Mouse (Mus musculus): ENCODE measurements around the gene Ccdc125. TPM values are rescaled to one million over a fixed set of nuclear protein-coding genes. Genes with fewer than 3 reads are reported as not detected.

Ccdc125 gene
- 1.8 and 2.7 TPM in 2 replicates for polyA plus RNA-seq (2012; rRNA removed; ENCODE audit: low replicate concordance)

DNA sequence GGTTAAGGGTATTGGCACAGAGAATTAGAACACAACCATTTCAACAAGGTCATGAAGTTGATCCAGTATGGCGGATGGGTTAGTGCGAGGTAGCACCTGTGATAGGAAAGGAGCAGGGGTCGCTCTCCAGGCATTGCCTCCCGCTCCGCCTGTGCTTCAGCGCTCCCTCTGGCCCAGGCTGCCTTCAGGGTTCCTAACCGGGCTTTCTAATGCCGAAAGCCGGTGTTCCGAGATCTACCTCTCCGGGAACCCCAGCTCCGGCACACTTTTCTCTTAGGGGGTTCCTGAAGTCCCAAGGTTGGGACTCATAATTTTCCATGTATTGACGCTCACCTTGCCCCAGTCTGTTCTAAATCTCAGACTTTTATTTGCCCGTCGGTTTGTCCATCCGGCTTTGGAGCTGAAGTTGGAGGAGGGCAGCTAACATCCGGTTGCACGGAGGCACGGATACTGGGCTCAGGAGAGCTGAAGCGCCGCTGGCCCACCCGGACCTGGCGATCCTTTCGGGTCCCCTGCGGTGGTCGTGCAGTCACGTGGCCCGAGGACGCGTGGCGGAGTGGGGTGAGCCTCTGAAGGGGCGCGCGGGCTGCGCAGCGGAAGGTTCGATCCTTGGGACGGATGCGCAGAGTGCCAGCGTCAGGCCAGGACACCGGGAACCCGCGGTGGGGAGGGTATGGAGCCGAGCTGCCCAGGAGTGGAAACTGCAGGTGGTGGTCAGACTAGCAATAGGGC lies at the start of gene Ccdc125:
Gene Ccdc125, plus strand, starts transcription at position 427 of the 732 bp plus-strand sequence.

DNA sequence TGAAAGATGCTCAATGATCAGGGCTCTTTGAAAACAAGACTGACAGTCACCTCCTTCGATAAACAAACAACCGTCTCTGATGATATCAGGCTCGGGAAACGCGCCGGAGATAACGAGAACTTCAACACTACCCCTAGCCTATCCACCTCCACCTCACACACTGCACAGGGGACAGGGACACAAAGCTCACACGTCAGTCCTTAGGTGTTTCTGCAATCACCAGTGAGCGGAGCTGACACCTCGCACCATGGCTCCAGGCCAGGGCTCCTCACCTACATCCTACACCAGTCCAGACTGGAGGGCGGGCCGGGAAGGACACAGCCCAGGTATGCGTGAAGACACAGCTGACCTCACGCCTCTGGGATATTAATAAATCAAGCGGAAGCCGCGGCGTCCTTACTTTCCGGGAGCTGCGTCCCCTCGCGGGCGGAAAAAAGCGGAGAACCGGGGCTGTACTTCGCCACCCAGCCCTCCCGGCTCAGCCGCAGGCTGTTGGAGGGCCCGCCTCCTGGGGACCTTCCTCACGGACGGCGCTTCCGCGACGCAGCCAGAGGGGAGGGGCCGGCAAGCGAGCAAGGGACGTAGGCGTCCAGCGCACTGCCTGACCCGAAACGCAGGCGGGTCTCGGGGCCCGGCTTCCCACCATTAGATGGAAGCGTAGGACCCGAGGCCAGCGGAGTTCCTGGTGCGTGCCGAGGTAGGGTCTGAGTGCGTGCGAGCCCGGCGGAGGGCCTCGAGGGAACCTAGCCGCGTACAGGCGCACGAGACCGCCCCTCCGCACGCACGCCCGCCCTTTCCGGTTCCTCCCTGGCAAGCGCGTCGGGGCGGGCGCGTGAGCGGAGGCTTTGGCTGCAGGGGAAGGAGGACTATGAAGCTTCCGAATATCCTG lies 18.7 kb upstream of the Ccdc125 start, which contains the start of the genes Ak6 and Rad17:
Gene Ak6, plus strand, starts transcription at position 430 of the 889 bp plus-strand sequence.
Gene Rad17, minus strand, starts transcription at position 502 of the 889 bp plus-strand sequence.

DNA sequence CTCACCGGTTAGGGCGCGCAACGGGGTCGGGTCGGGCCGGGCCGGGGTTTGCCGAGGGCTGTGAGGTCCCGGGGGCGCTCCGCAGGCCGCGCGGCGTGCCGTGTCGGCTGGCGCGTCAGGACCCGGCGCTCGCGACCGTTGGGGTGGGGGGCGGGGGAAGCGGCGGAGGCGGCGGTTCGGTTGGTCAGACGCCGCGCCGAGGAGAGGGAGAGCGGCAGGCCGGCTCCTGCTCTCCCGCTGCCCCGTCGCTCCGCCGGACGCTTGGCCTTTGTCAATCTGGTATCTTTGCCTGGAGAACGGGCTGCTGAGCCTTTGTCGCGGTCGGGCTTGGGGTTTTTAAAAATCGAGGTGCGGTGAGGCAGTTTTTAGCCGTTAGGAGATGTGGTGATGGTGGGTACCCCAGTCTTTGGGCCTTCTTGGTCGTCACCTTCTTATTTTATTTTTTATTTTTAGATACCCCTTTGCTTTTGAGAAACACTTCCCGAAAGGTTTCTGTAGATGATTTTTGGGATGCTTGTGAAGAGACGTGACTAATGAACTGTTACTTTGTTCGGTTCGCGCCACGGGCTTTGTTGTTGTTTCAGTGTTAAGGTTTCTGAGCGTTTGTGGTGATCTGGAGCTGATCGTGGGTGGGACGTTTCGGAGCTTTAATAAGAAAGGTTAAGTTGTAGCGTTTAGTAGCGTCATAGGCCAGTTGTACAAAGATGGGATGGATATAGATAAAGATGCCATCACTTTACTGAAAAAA lies 17.9 kb upstream of the Ccdc125 start, which contains the start of gene Taf9:
Gene Taf9, plus strand, starts transcription at position 141 of the 748 bp plus-strand sequence.

DNA sequence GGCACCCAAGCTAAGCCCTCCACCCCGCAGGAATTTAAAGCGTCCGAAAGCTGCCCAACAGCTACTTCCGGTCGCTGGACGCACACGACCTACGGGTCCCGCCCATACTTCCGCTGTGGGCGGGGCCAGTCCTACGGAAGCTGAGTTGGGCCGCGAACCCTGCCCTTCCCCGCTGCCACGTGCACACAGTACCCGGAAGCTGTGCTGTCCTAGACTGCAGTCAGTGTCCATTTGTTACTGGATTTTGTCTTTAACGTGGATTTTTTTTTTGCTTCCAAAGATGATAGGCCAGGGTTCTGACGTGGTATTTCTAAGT lies 61.3 kb downstream of the Ccdc125 start, which contains the start of gene Cdk7:
Gene Cdk7, minus strand, starts transcription at position 79 of the 316 bp plus-strand sequence.

DNA sequence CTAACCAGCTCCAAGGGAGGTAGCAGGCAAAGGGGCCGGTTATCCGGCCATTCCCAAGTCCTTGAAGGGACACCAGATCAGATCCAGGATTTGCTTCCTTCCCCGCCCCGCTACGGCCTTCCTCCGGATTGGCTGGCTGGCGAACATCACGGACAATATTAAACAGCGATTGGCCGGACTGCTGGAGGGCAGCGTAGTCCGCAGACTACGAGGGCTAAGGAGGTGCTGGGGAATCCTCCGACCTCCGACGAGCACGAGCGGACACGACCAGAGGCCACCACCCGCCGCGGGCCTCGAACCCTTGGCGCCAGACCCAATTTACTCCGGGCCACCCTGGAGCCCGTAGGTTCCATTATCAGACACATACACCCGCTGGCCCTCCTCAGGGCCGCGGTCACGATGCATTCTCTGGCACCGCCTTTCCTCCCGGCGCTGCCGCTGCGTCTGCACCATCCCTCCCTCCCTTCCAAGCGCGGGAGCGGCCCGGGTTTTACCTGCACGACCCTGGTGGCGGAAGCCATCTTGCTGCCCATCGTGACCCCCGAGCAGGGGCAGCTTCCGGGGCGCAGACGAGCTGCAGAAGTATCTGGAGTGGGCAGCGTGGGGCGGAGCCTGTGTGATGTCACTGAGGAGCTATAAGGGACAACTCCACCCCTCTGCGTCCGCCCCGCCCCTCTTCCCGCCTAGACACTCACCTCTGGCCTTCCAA lies 74.7 kb downstream of the Ccdc125 start, which contains the start of gene Mrps36:
Gene Mrps36, minus strand, starts transcription at position 624 of the 709 bp plus-strand sequence.

Other genes starting within 250 kb of the Ccdc125 start
- 0.18 and 0.26 TPM in 2 replicates for gene Naip1, start 216.8 kb upstream of the Ccdc125 start, polyA plus RNA-seq (2012; rRNA removed; ENCODE audit: low replicate concordance)
- 15.6 and 28.4 TPM in 2 replicates for gene Gtf2h2, start 177.1 kb upstream of the Ccdc125 start, polyA plus RNA-seq (2012; rRNA removed; ENCODE audit: low replicate concordance)
- 1.8 and 3.8 TPM in 2 replicates for gene Ocln, start 117.0 kb upstream of the Ccdc125 start, polyA plus RNA-seq (2012; rRNA removed; ENCODE audit: low replicate concordance)
- gene Marveld2, start 52.7 kb upstream of the Ccdc125 start, polyA plus RNA-seq (2012; rRNA removed; ENCODE audit: low replicate concordance), result 4.9 and 6.5 TPM in 2 replicates
- 14.6 and 53.5 TPM in 2 replicates for gene Ak6, start 18.7 kb upstream of the Ccdc125 start, polyA plus RNA-seq (2012; rRNA removed; ENCODE audit: low replicate concordance)
- gene Rad17, start 18.7 kb upstream of the Ccdc125 start, polyA plus RNA-seq (2012; rRNA removed; ENCODE audit: low replicate concordance), result 2.7 and 5.1 TPM in 2 replicates
- gene Taf9, start 18.1 kb upstream of the Ccdc125 start, polyA plus RNA-seq (2012; rRNA removed; ENCODE audit: low replicate concordance), result 2.1 and 2.3 TPM in 2 replicates
- 11.3 and 16.0 TPM in 2 replicates for gene Cdk7, start 61.2 kb downstream of the Ccdc125 start, polyA plus RNA-seq (2012; rRNA removed; ENCODE audit: low replicate concordance)
- 28.3 and 52.0 TPM in 2 replicates for gene Mrps36, start 74.9 kb downstream of the Ccdc125 start, polyA plus RNA-seq (2012; rRNA removed; ENCODE audit: low replicate concordance)
- gene Cenph, start 106.2 kb downstream of the Ccdc125 start, polyA plus RNA-seq (2012; rRNA removed; ENCODE audit: low replicate concordance), result 0.24 and 0.45 TPM in 2 replicates
- 1.9 and 3.3 TPM in 2 replicates for gene Ccnb1, start 116.9 kb downstream of the Ccdc125 start, polyA plus RNA-seq (2012; rRNA removed; ENCODE audit: low replicate concordance)
- gene Slc30a5, start 163.7 kb downstream of the Ccdc125 start, polyA plus RNA-seq (2012; rRNA removed; ENCODE audit: low replicate concordance), result 19.2 and 28.7 TPM in 2 replicates

Data from mammary gland, adult 2 months (tissue).